Mouse (Mus musculus) heart, adult 8-10 months (tissue): Measurements from ENCODE around the gene Naa10. TPM values are rescaled to one million over a fixed set of nuclear protein-coding genes. Genes with fewer than 3 reads are reported as not detected.

Experiments used
- DNase-seq: peaks from one replicate; pipeline ENCODE4 v3.0.0; 2022; ENCODE audit warnings: low spot score
- total RNA-seq, 4 experiments: library from RNA; stranded (reverse); gene quantifications; 2 replicates each; pipeline ENCODE4 v1.2.4; 2022

Gene Naa10
- total RNA-seq, 4 experiments from 2014 or later, result 46.4 to 59.7 (median 56.5) TPM

GRCm38 (mm10) chrX:73914827-73915703 is 6.7 kb downstream of the Naa10 start:
- peak; percentile 90 for DNase-seq

GRCm38 (mm10) chrX:73911588-73911987 is 10.2 kb downstream of the Naa10 start:
- DNase-seq, result no peak

GRCm38 (mm10) chrX:73911156-73911555 is 10.6 kb downstream of the Naa10 start:
- DNase-seq, result no peak

- no peak for DNase-seq
Observed at GRCm38 (mm10) chrX:73910451-73910850, 11.3 kb downstream of the Naa10 start.

- DNase-seq, result no peak
Observed at GRCm38 (mm10) chrX:73910049-73910448, 11.7 kb downstream of the Naa10 start.

GRCm38 (mm10) chrX:73897959-73898358 is 23.8 kb downstream of the Naa10 start:
- DNase-seq, result no peak

GRCm38 (mm10) chrX:73895719-73896118 is 26.0 kb downstream of the Naa10 start, which contains the start of gene L1cam:
L1cam (minus strand) TSS chrX:73896105.
- no peak for DNase-seq

- DNase-seq, result no peak
Observed at GRCm38 (mm10) chrX:73892833-73893232, 28.9 kb downstream of the Naa10 start.

GRCm38 (mm10) chrX:73891551-73892152 is 30.1 kb downstream of the Naa10 start, which contains the start of gene Avpr2:
Avpr2 (plus strand) TSS chrX:73892102.
- no peak for DNase-seq

- no peak for DNase-seq
Observed at GRCm38 (mm10) chrX:73881463-73881862, 40.3 kb downstream of the Naa10 start.

- DNase-seq, result no peak
Observed at GRCm38 (mm10) chrX:73881036-73881427, 40.7 kb downstream of the Naa10 start.

- no peak for DNase-seq
Observed at GRCm38 (mm10) chrX:73880194-73881035, 41.3 kb downstream of the Naa10 start.

GRCm38 (mm10) chrX:73877014-73877413 is 44.7 kb downstream of the Naa10 start:
- DNase-seq, result no peak

- DNase-seq, result no peak
Observed at GRCm38 (mm10) chrX:73875881-73876280, 45.9 kb downstream of the Naa10 start.

GRCm38 (mm10) chrX:73871956-73872355 is 49.8 kb downstream of the Naa10 start:
- DNase-seq, result no peak

GRCm38 (mm10) chrX:73871474-73871873 is 50.3 kb downstream of the Naa10 start:
- no peak for DNase-seq

- DNase-seq, result no peak
Observed at GRCm38 (mm10) chrX:73869334-73869733, 52.4 kb downstream of the Naa10 start.

- DNase-seq, result no peak
Observed at GRCm38 (mm10) chrX:73867852-73868251, 53.9 kb downstream of the Naa10 start.

GRCm38 (mm10) chrX:73867256-73867655 is 54.5 kb downstream of the Naa10 start:
- DNase-seq, result no peak
